Mouse (Mus musculus) CH12.LX (cell line): ENCODE data around the gene Pde6g. TPM values are rescaled to one million over a fixed set of nuclear protein-coding genes. Genes with fewer than 3 reads are reported as not detected.

Experiments
- DNase-seq: peaks from one replicate; pipeline ENCODE4 v3.0.0-alpha.2; 2013; ENCODE audit errors: extremely low read depth
- H3K27ac ChIP-seq: 2 replicates; pipeline ENCODE4 v1.5.1; 2012; ENCODE audit warnings: low read depth, mild to moderate bottlenecking, control low read depth, moderate library complexity; ENCODE audit not compliant: insufficient read depth
- H3K27me3 ChIP-seq: replicated peaks from 2 replicates; pipeline ENCODE3; 2012; ENCODE audit warnings: inconsistent platforms
- H3K36me3 ChIP-seq, 2 experiments: replicated peaks in 1 of 2; 2 replicates each; pipeline versions ENCODE3 to v1.6.1; 2012; ENCODE audit warnings: inconsistent platforms in 1 of 2, low read length in 1 of 2, mild to moderate bottlenecking in 1 of 2, mixed read lengths in 1 of 2, moderate library complexity in 1 of 2; ENCODE audit not compliant: control insufficient read depth in 1 of 2, insufficient read depth in 1 of 2
- H3K4me1 ChIP-seq, 2 experiments: 2 replicates each; pipeline ENCODE4 v1.6.1; 2012; ENCODE audit warnings: inconsistent platforms in 1 of 2, moderate library complexity in 1 of 2; ENCODE audit not compliant: insufficient read depth in 2 of 2, control insufficient read depth in 1 of 2
- H3K4me2 ChIP-seq: 2 replicates; pipeline ENCODE4 v1.6.1; 2012; ENCODE audit warnings: low read depth, mild to moderate bottlenecking, control low read depth; ENCODE audit not compliant: poor library complexity, insufficient read depth, severe bottlenecking
- H3K4me3 ChIP-seq, 3 experiments: fragments of 150-350 bp in 1 of 3; sonication (generic) in 1 of 3; replicated peaks in 1 of 3; 2 replicates each; pipeline versions ENCODE3 to v1.5.1; 2011 to 2012; ENCODE audit warnings: low read depth in 2 of 3, low read length in 2 of 3, mild to moderate bottlenecking in 2 of 3, moderate library complexity in 2 of 3, control low read depth in 1 of 3, improper control_type of control experiment in 1 of 3, inconsistent platforms in 1 of 3, mixed read lengths in 1 of 3; ENCODE audit not compliant: poor library complexity in 1 of 3
- H3K79me2 ChIP-seq: replicated peaks from 2 replicates; pipeline ENCODE4 v1.6.1; 2012; ENCODE audit warnings: mild to moderate bottlenecking, moderate library complexity; ENCODE audit not compliant: control insufficient read depth, poor library complexity, insufficient read depth, severe bottlenecking; ENCODE audit errors: extremely low read depth
- H3K9ac ChIP-seq: 2 replicates; pipeline ENCODE4 v1.6.1; 2012; ENCODE audit warnings: low read depth, mild to moderate bottlenecking, control low read depth, moderate library complexity; ENCODE audit not compliant: insufficient read depth
- H3K9me3 ChIP-seq: replicated peaks from 2 replicates; pipeline ENCODE3; 2012; ENCODE audit warnings: low read length, inconsistent platforms, mixed read lengths
- BHLHE40 ChIP-seq: IDR thresholded peaks from 2 replicates; pipeline ENCODE4 v1.6.1; 2011; ENCODE audit warnings: mild to moderate bottlenecking, low read depth, low read length, improper control_type of control experiment
- CHD1 ChIP-seq: IDR thresholded peaks from 2 replicates; pipeline ENCODE4 v1.6.1; 2012; ENCODE audit warnings: low read depth, low read length, improper control_type of control experiment, inconsistent platforms
- CHD2 ChIP-seq: IDR thresholded peaks from 2 replicates; pipeline ENCODE4 v1.6.1; 2011; ENCODE audit warnings: low read length, improper control_type of control experiment
- CTCF ChIP-seq, 2 experiments: IDR thresholded peaks in 1 of 2; conservative IDR thresholded peaks in 1 of 2; 2 replicates each; pipeline ENCODE4 v1.5.1; 2011 to 2012; ENCODE audit warnings: low read depth in 2 of 2, low read length in 2 of 2, improper control_type of control experiment in 1 of 2, inconsistent platforms in 1 of 2, mild to moderate bottlenecking in 1 of 2, moderate library complexity in 1 of 2
- E2F4 ChIP-seq: IDR thresholded peaks from 2 replicates; pipeline ENCODE4 v1.6.1; 2011; ENCODE audit warnings: low read depth, low read length, improper control_type of control experiment; ENCODE audit not compliant: insufficient replicate concordance
- ELF1 ChIP-seq: IDR thresholded peaks from 2 replicates; pipeline ENCODE4 v1.6.1; 2014; ENCODE audit warnings: low read depth, mild to moderate bottlenecking, inconsistent platforms, low read length, improper control_type of control experiment
- EP300 ChIP-seq: IDR thresholded peaks from 2 replicates; pipeline ENCODE4 v1.6.1; 2011; ENCODE audit warnings: low read length, improper control_type of control experiment
- GABPA ChIP-seq: IDR thresholded peaks from 2 replicates; pipeline ENCODE4 v1.6.1; 2012; ENCODE audit warnings: low read depth, low read length, improper control_type of control experiment, inconsistent platforms; ENCODE audit not compliant: insufficient replicate concordance
- HCFC1 ChIP-seq: IDR thresholded peaks from 2 replicates; pipeline ENCODE4 v1.6.1; 2012; ENCODE audit warnings: low read depth, mild to moderate bottlenecking, inconsistent platforms, low read length, improper control_type of control experiment
- IRF4 ChIP-seq: IDR thresholded peaks from 2 replicates; pipeline ENCODE4 v1.6.1; 2014; ENCODE audit warnings: low read depth, mild to moderate bottlenecking, inconsistent platforms, low read length, improper control_type of control experiment
- JUN ChIP-seq: IDR thresholded peaks from 2 replicates; pipeline ENCODE4 v1.6.1; 2011; ENCODE audit warnings: low read depth, mild to moderate bottlenecking, low read length, improper control_type of control experiment, moderate library complexity; ENCODE audit not compliant: insufficient read depth
- JUND ChIP-seq: conservative IDR thresholded peaks from 2 replicates; pipeline ENCODE4 v1.6.1; 2011; ENCODE audit warnings: low read depth, low read length, improper control_type of control experiment
- KAT2A ChIP-seq: IDR thresholded peaks from 2 replicates; pipeline ENCODE4 v1.6.1; 2012; ENCODE audit warnings: low read length, improper control_type of control experiment, inconsistent platforms; ENCODE audit not compliant: insufficient replicate concordance
- MAZ ChIP-seq: IDR thresholded peaks from 2 replicates; pipeline ENCODE4 v1.6.1; 2012; ENCODE audit warnings: low read depth, mild to moderate bottlenecking, inconsistent platforms, low read length, improper control_type of control experiment, moderate library complexity
- MEF2A ChIP-seq: IDR thresholded peaks from 2 replicates; pipeline ENCODE4 v1.6.1; 2014; ENCODE audit warnings: low read depth, mild to moderate bottlenecking, inconsistent platforms, low read length, improper control_type of control experiment, borderline replicate concordance
- MYC ChIP-seq: IDR thresholded peaks from 2 replicates; pipeline ENCODE4 v1.6.1; 2011; ENCODE audit warnings: low read depth, mild to moderate bottlenecking, improper control_type of control experiment, low read length
- POLR2A ChIP-seq: IDR thresholded peaks from 2 replicates; pipeline ENCODE4 v1.6.1; 2011; ENCODE audit warnings: low read depth, mild to moderate bottlenecking, improper control_type of control experiment, low read length
- RAD21 ChIP-seq: IDR thresholded peaks from 2 replicates; pipeline ENCODE4 v1.6.1; 2011; ENCODE audit warnings: low read depth, mild to moderate bottlenecking, low read length, improper control_type of control experiment, moderate library complexity
- RCOR1 ChIP-seq: conservative IDR thresholded peaks from 2 replicates; pipeline ENCODE4 v1.6.1; 2012; ENCODE audit warnings: low read depth, mild to moderate bottlenecking, inconsistent platforms, low read length, improper control_type of control experiment
- SMC3 ChIP-seq: IDR thresholded peaks from 2 replicates; pipeline ENCODE4 v1.6.1; 2011; ENCODE audit warnings: low read depth, low read length, improper control_type of control experiment
- TBP ChIP-seq: conservative IDR thresholded peaks from 2 replicates; pipeline ENCODE4 v1.6.1; 2011; ENCODE audit warnings: low read depth, low read length, improper control_type of control experiment
- UBTF ChIP-seq: IDR thresholded peaks from 2 replicates; pipeline ENCODE4 v1.6.1; 2012; ENCODE audit warnings: low read depth, mild to moderate bottlenecking, inconsistent platforms, low read length, improper control_type of control experiment, moderate library complexity
- USF2 ChIP-seq: conservative IDR thresholded peaks from 2 replicates; pipeline ENCODE4 v1.6.1; 2011; ENCODE audit warnings: low read depth, low read length, improper control_type of control experiment
- ZC3H11A ChIP-seq: IDR thresholded peaks from 2 replicates; pipeline ENCODE4 v1.6.1; 2012; ENCODE audit warnings: low read depth, mild to moderate bottlenecking, inconsistent platforms, low read length, improper control_type of control experiment
- ZNF384 ChIP-seq: IDR thresholded peaks from 2 replicates; pipeline ENCODE4 v1.6.1; 2012; ENCODE audit warnings: low read depth, low read length, improper control_type of control experiment, inconsistent platforms
- dilution Hi-C: fragments of 300-500 bp; cut with MboI; formaldehyde crosslinking; loops from 2 replicates; pipeline ENCODE4 v1.14.3; 2020; ENCODE audit warnings: low sequenced_read_pairs; ENCODE audit not compliant: extremely low pct_unique_long_range_greater_than_20kb, extremely low pct_ligation_motif_present
- in situ Hi-C: fragments of 300-500 bp; cut with MboI; formaldehyde crosslinking; loops from 3 replicates; pipeline ENCODE4 v1.14.3; 2019; ENCODE audit warnings: low sequenced_read_pairs, low pct_ligation_motif_present, low pct_unique_long_range_greater_than_20kb, mixed read lengths
- polyA plus RNA-seq: library from polyadenylated mRNA; unstranded; fragments of >175 nt; gene quantifications from 2 replicates; pipeline ENCODE4 v1.2.1, GENCODE M21; 2012; ENCODE audit warnings: low read depth; ENCODE audit not compliant: insufficient read length
- total RNA-seq, 2 experiments: library from RNA; depleted of rRNA; stranded (reverse); fragments of 300-350 nt in 1 of 2; fragments of >200 nt in 1 of 2; gene quantifications; 2 replicates each; pipeline ENCODE4 v1.2.3; 2012 to 2014

Pde6g gene
- total and polyA plus RNA-seq, 3 experiments: 0.34 TPM; not detected in 1

DNA sequence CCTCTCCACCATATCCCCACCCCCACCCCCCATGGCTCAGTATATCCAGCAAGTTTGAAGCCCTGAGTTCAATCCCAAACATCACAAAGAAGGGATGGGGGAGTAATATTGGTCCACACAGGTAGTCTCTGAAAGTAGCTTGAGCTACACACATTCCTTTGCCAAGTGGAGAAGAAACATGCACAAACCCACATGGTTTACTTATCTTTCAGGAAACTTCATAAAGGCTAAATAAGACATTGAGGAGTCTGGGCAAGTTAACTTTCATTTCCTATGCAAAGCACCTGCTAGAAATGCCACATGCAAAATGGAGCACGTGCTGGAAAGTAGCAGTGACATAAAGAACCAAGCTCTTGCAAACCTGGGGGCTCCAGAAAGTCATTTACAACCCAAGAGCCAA is 46.9 kb downstream of the Pde6g start:
- dilution Hi-C loops: no loop called here
- H3K79me2 ChIP-seq: 0 out of 2 replicates have a peak, but pooled peaks cover 3% of the 10 kb centered on the region
- no peaks in the 10 kb centered on the region for H3K9me3 ChIP-seq
- no peak overlapping the region for H3K4me3 ChIP-seq
- H3K4me1 ChIP-seq: peaks cover 5 to 26% of the 10 kb centered on the region in 2 experiments
- TF ChIP-seq ZNF384 (no peak), BHLHE40 (peak; percentile 83)
- H3K4me2 ChIP-seq: no peak overlapping the region
- no peak overlapping the region for H3K9ac ChIP-seq
- no peaks in the 10 kb centered on the region for H3K27me3 ChIP-seq
- no peak overlapping the region for H3K27ac ChIP-seq
- H3K36me3 ChIP-seq: peaks cover 78 to 97% of the 10 kb centered on the region in 2 experiments
- no peak for DNase-seq
- in situ Hi-C loops: no loop called here

DNA sequence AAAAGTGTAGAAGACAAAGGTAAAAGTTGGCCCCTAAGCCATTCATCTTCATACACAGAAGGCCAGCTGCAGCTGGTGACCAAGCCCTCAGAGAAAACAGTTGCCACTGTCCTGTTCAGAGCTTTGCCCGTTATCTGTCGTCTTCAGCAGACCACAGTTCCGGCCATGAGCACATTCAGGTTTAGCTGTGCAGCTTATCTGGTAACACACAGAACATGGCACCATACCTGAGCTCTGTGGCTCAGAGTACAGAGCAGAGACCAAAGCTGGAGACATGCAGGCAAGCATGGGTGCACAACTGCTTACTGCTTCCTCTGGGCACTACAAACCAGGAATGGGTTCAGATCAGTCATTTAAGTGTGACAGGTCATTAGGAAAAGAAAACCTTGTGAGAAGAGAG is 47.4 kb downstream of the Pde6g start:
- Histone ChIP-seq H3K27ac (no peak overlapping the region), H3K4me1 (peaks cover 5 to 26% of the 10 kb centered on the region in 2 experiments), H3K9ac (no peak overlapping the region), H3K4me3 (no peak overlapping the region), H3K36me3 (peaks cover 77 to 97% of the 10 kb centered on the region in 2 experiments), H3K27me3 (no peaks in the 10 kb centered on the region), H3K9me3 (no peaks in the 10 kb centered on the region), H3K4me2 (no peak overlapping the region), H3K79me2 (0 out of 2 replicates have a peak, but pooled peaks cover 3% of the 10 kb centered on the region)
- in situ Hi-C loops: no loop called here
- no peak for DNase-seq
- dilution Hi-C loops: no loop called here
- TF ChIP-seq KAT2A (no peak), POLR2A (no peak), JUND (no peak), TBP (no peak), UBTF (no peak), SMC3 (no peak), RCOR1 (no peak), EP300 (no peak), MYC (no peak), ELF1 (no peak), ZNF384 (no peak)

DNA sequence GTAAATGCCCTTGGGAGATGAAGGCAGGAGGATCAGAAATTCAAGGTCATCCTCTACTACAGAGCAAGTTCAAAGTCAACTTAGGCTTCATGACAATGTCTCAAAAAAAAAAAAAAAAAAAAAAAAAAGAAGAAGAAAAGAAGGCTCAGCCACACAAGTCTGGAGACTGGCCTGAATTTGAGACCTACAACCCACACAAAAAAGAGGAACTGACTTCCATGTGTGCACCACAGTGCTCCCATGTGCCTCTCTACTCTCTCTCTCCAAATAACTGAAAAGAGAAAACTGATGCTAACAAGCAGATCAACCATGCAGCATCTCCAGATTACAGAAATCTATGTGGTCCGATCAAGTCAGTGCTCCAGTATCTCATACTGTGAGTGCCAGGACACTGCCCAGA is 48.5 kb downstream of the Pde6g start:
- Histone ChIP-seq H3K79me2 (0 out of 2 replicates have a peak, but pooled peaks cover 3% of the 10 kb centered on the region), H3K4me1 (peaks cover 5 to 26% of the 10 kb centered on the region in 2 experiments), H3K9ac (no peak overlapping the region), H3K27ac (no peak overlapping the region), H3K4me2 (no peak overlapping the region), H3K27me3 (no peaks in the 10 kb centered on the region), H3K4me3 (no peak overlapping the region), H3K9me3 (no peaks in the 10 kb centered on the region), H3K36me3 (peaks cover 77 to 97% of the 10 kb centered on the region in 2 experiments)
- in situ Hi-C loops (no loop called here), dilution Hi-C loops (no loop called here)
- peak; percentile 57 for DNase-seq
- TF ChIP-seq IRF4 (no peak), CHD1 (no peak), CTCF (conservative IDR thresholded peaks at IDR 0.05 in 1 of 2, IDR thresholded peaks at IDR 0.05 in 1 of 2; ENCODE audit: low read depth in 2 of 2, low read length in 2 of 2) (no peak), KAT2A (0 out of 2 replicates have a peak, but pooled peaks have one; percentile 23), EP300 (peak; percentile 42; the same call in 1 of the 2 replicates), E2F4 (no peak), GABPA (no peak), JUND (no peak), HCFC1 (no peak), JUN (no peak), USF2 (no peak), RAD21 (no peak), MEF2A (no peak), RCOR1 (no peak), MAZ (no peak), MYC (peak; percentile 97), ELF1 (no peak), ZC3H11A (no peak), CHD2 (no peak)
